Mouse (Mus musculus) retina, postnatal 7 days (tissue): ENCODE measurements around the gene Gm10160.
A peak's percentile ranks its signal among the peaks of the same experiment; 100 is the strongest.

Experiments used
- DNase-seq: peaks from one replicate; pipeline ENCODE4 v3.0.0-alpha.2; 2012; ENCODE audit warnings: low read depth, low spot score

The Gm10160 gene

DNA sequence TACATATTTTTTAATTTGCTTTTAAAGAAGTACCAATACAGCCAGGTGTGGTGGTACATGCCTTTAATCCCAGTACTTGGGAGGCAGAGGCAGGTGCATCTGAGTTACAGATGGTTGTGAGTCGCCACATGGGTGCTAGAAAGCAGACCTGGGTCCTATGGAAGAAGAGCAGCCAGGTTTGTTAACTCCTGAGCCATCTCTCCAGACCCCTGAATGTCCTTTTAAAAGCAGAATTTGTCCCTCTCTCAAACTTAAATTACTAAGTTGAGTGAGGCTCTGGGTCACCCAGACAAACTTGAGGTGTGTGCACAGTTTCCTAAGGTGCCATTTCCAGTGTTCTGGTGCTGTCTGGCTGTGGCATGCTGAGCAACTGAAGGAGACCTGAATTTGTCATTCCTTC is at the start of gene Gm10160:
Gene Gm10160 (minus strand): TSS at position 101 of the 400 bp plus-strand sequence.
- no peak for DNase-seq

GRCm38 (mm10) chr7:81904926-81905325 is 49.3 kb upstream of the Gm10160 start:
- no peak for DNase-seq

GRCm38 (mm10) chr7:81904094-81904493 is 48.5 kb upstream of the Gm10160 start:
- no peak for DNase-seq

DNA sequence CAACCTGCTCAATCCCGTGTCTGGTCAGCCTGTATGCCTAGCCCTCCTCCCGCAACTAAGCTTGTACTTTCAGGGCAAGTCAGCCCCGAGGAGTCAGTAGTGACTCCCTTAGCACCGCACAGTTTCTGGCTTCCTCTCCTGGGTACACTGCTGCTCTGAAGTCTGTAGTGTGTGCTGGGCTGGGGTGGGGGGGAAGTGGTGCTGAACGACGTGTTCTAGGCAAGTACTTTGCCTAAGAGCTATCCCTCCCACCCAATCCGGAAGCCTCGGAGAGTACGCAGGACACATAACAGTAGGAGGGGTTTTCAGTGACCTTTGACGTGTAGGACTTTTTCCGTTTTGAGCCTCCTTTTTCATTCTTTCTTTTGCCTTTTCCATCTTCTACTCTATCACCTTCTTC is 43.8 kb upstream of the Gm10160 start:
- no peak for DNase-seq

GRCm38 (mm10) chr7:81885128-81885527 is 29.5 kb upstream of the Gm10160 start:
- no peak for DNase-seq

DNA sequence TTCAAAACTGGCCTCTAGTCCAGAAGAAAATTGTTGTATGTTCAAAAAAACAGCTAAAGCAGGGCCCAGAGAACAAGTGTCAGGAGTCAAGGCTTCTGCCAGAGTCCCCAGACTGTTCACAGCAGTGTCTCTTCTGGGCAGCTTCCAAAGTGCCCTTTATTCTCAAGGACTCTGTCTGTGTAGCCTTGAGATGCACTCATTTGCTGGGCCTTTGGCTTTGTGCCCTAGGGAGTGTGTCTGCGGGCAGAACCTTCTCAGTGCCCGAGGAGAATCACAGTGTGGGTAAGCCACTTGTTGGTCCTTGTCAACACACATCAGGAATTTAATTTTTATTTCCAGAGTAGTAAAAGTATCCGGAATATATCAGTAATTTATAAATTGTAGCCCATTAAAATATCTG is 26.0 kb upstream of the Gm10160 start:
- DNase-seq, result no peak

GRCm38 (mm10) chr7:81880797-81881196 is 25.2 kb upstream of the Gm10160 start:
- no peak for DNase-seq

DNA sequence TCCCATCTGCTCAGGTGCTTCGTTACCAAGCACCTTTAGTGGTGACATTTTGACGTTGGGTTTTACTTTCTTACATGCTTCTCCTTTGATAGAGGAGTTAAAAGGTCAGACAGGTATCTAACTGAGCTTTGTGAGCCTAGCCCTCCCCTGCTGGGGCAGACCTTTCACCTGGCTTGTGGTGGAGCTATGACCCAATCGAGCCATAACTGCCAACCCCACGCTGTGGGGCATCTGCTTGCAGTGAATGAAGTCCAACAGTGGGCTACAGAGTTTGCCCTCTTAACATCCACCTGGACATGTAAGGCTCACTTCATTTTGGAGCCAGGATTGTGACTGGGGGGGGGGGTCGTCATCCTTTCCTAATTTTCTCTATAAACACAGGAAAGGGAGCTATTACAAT is 24.7 kb upstream of the Gm10160 start:
- DNase-seq, result no peak

DNA sequence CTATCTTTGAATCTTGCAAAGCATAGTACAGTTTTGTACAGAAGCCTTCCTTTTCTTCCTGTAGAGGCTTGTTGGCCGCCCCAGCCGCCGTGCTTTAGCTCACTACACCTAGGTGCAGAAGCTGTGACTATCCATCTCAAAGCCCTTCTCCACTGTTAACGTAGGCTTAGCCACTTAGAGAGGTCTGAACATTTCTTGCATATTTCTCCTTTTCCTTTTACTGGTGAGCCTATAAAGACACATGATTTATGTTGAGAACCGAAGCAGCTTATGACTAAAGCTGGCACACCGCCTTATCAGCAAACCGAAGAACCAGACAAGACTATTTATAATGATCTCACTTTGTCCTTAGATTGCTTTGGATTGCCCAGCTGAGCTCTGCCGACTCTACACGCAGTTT is 19.8 kb upstream of the Gm10160 start:
- no peak for DNase-seq

DNA sequence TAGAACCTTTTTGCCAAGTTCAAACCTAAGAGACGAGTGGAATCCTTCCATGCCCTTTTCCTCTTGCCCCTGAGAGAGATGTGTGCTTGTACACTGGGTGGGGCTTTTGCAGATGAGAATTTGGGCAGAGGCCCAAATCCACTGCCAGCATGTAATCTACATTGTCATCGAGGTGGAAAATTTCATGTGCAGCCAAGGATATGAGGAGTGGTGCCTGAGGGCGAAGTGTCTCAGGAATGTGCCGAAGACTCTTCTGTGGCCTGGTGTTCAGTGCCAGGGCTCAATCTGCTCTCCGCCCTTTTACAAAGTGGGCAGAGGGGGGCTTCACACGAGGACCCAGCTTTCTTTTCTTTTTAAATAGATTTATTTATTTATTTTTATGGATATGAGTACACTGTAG is 19.0 kb upstream of the Gm10160 start:
- DNase-seq, result no peak

- no peak for DNase-seq
Observed at GRCm38 (mm10) chr7:81873807-81874206, 18.2 kb upstream of the Gm10160 start.

GRCm38 (mm10) chr7:81872493-81873013 is 17.0 kb upstream of the Gm10160 start:
- no peak for DNase-seq

GRCm38 (mm10) chr7:81868158-81868557 is 12.6 kb upstream of the Gm10160 start:
- peak; percentile 64 for DNase-seq

GRCm38 (mm10) chr7:81867231-81867930 is 11.8 kb upstream of the Gm10160 start:
- no peak for DNase-seq

DNA sequence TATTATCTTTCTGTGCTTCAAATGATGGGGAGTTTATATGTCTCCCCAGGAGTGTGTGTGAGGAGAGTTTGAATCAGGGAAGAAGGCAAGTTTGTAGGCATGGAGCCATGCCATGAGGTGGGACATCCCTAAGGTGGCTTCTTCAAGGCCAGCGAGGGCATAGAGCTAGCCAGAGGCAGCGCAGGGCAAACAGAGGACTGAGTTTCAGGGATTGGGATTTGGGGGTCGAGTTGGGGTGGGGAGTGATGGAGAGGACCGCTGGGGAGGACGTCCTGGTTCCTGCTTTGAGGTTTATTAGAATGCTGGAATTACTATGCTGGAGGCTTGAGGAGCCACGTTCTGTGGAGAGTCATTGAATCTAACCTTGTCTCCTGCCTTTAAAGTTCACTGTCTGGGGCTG is 10.3 kb upstream of the Gm10160 start:
- DNase-seq, result no peak

GRCm38 (mm10) chr7:81864552-81864951 is 9.0 kb upstream of the Gm10160 start:
- DNase-seq, result no peak

DNA sequence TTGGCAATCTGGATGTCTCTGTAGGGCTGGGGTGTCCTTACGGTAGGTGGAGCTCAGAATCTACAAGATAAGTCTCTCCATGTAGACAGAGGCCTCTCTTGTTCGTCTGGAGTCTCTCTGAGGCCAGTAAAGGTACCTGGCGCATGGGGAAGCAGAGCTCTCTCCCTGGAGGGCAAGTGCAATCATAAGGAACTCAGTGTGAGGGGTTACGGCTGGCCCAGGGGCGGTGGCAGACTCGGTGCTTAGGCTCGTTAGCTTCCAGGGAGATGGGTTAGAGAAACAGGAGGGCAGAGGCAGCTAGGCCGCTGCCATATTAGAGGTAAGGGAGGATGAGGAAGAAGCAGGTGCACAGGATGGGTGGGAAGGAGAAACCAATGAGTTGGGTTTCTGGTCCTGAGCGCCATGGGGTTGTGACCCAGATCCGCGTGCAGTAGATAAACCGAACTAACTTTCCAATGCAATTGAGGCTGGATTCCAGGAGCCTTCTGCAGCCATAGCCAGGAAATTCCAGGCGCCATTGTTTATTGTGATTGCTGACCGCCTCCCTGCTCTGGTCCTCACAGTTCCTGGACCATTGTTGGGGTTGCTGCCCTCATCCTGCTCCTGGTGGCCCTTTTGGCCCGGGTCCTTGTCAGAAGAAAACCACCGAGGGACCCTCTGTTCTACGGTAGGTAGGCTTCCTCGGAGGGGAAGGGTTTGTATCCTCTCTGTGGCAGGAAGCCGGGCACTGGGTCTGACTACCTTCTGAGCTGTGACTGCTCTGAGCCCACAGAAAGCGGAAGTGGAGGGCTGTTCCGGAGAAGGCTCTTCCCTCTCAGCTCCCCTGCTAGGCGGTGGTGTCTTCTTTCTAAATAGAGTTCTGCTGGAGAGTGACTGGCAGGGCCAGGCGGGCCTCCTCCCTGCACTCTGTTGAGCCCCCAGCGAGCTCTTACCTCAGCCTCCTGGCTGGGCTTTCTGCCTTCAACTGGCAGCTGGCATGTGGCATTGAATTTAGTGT is 7.3 kb upstream of the Gm10160 start:
- DNase-seq, result no peak

GRCm38 (mm10) chr7:81861921-81862320 is 6.3 kb upstream of the Gm10160 start:
- no peak for DNase-seq

GRCm38 (mm10) chr7:81861461-81861860 is 5.9 kb upstream of the Gm10160 start:
- no peak for DNase-seq

DNA sequence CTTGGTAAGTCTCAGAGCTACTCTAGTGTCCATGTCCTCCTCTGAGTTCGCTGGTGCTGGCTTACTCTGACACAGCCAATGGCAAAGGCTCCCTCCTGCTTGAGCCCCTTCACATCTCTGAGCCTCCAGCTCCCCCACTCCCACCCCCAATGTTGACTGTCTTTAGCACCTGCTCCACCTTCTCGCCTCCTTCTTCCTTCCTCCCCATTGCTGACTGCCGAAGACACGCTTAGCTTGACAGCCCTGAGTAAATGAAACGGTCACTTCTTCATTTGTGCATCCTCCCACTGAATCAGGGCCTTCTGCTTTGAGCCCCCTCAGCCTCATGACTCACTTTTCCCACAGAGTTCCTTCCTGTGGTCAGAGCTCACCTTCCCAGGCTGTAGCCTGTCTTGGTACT is 5.4 kb upstream of the Gm10160 start:
- DNase-seq, result no peak

- DNase-seq, result no peak
Observed at GRCm38 (mm10) chr7:81860071-81860470, 4.5 kb upstream of the Gm10160 start.

DNA sequence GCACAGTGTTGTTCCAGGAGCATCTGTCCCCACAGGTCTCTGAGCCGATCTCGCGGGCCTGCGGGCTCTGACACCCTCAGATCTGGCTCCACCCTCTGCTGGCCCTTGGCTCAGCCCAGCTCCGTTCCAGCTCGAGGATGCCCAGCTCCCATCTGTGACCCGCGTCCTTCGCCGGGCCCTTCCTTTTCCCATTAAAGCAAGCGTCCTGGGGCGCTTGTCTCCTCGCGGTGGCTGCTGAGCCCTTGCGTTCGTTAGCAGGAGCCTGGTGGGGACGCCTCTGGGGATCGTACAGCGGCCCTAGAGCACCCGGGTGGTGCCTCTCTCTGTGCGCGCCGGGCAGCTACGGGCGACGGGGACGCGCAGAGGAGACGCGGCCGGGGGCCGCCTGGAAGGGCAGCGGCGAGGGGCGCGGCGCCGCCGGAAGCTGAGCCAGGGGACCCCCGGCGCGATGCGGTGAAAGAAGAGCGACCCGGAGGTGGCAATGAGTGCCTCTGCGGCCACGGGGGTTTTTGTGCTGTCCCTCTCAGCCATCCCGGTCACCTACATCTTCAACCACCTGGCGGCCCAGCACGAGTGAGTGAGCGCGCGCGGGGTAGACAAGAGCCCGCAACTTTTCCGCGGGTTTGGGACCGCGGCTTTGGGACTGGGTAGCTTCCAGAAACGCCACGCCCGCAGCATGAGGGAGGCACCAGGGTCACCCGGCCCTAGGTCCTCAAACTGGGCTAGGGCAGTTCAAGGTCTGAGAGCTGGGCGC is 3.6 kb upstream of the Gm10160 start, which contains the start of gene Tm6sf1:
Gene Tm6sf1 (plus strand): TSS at position 34 of the 754 bp plus-strand sequence.
- DNase-seq, result peak; percentile 31
